Mouse (Mus musculus): Measurements from ENCODE around the gene Megf11. TPM values are rescaled to one million over a fixed set of nuclear protein-coding genes. Genes with fewer than 3 reads are reported as not detected.
"Not testable (repeated sequence)": the region's sequence is repeated elsewhere in the genome, so short reads cannot be mapped to it uniquely, and the experiment has no call there.

Megf11 gene
- polyA plus RNA-seq, 1 experiment: 0.67 TPM

- WGBS: 73% methylated on average over 10 of the region's 10 CpGs
- no peaks in the 10 kb centered on the region for H3K4me1 ChIP-seq (ENCODE audit: control insufficient read depth, insufficient read depth, low read length)
- no peak overlapping the region for H3K4me3 ChIP-seq (replicated peaks; ENCODE audit: extremely low read depth, low read depth, low read length)
- DNase-seq: no peak
- no peak for TF ChIP-seq POLR2A (IDR thresholded peaks at IDR 0.05; ENCODE audit: borderline replicate concordance, extremely low read depth, low read depth, low read length)
- no peak for TF ChIP-seq CTCF (IDR thresholded peaks at IDR 0.05; ENCODE audit: insufficient read depth, low read length)
These were observed 269.3 kb downstream of the Megf11 start for GRCm38 (mm10) chr9:64654723-64655122.

- WGBS: 88% methylated on average over 5 of the region's 5 CpGs
- H3K4me1 ChIP-seq (ENCODE audit: control insufficient read depth, insufficient read depth, low read length): no peaks in the 10 kb centered on the region
- no peak for DNase-seq
- TF ChIP-seq POLR2A (IDR thresholded peaks at IDR 0.05; ENCODE audit: borderline replicate concordance, extremely low read depth, low read depth, low read length) (no peak), CTCF (IDR thresholded peaks at IDR 0.05; ENCODE audit: insufficient read depth, low read length) (no peak)
- no peak overlapping the region for H3K4me3 ChIP-seq (replicated peaks; ENCODE audit: extremely low read depth, low read depth, low read length)
These were observed 271.2 kb downstream of the Megf11 start for GRCm38 (mm10) chr9:64656613-64657012.

GRCm38 (mm10) chr9:64660222-64660621, 274.8 kb downstream of the Megf11 start:
- TF ChIP-seq CTCF (IDR thresholded peaks at IDR 0.05; ENCODE audit: insufficient read depth, low read length) (no peak), POLR2A (IDR thresholded peaks at IDR 0.05; ENCODE audit: borderline replicate concordance, extremely low read depth, low read depth, low read length) (no peak)
- no peak overlapping the region for H3K4me3 ChIP-seq (replicated peaks; ENCODE audit: extremely low read depth, low read depth, low read length)
- no peaks in the 10 kb centered on the region for H3K4me1 ChIP-seq (ENCODE audit: control insufficient read depth, insufficient read depth, low read length)
- DNase-seq: no peak
- WGBS: 64% methylated on average over 7 of the region's 7 CpGs

GRCm38 (mm10) chr9:64664612-64665011, 279.2 kb downstream of the Megf11 start:
- 19% methylated on average over 1 of the region's 1 CpGs for WGBS
- DNase-seq: no peak
- TF ChIP-seq POLR2A (IDR thresholded peaks at IDR 0.05; ENCODE audit: borderline replicate concordance, extremely low read depth, low read depth, low read length) (no peak), CTCF (IDR thresholded peaks at IDR 0.05; ENCODE audit: insufficient read depth, low read length) (no peak)
- no peaks in the 10 kb centered on the region for H3K4me1 ChIP-seq (ENCODE audit: control insufficient read depth, insufficient read depth, low read length)
- H3K4me3 ChIP-seq (replicated peaks; ENCODE audit: extremely low read depth, low read depth, low read length): no peak overlapping the region

GRCm38 (mm10) chr9:64666549-64666948, 281.1 kb downstream of the Megf11 start:
- WGBS: 34% methylated on average over 4 of the region's 4 CpGs
- no peak for TF ChIP-seq POLR2A (IDR thresholded peaks at IDR 0.05; ENCODE audit: borderline replicate concordance, extremely low read depth, low read depth, low read length)
- no peak for TF ChIP-seq CTCF (IDR thresholded peaks at IDR 0.05; ENCODE audit: insufficient read depth, low read length)
- no peak for DNase-seq
- no peak overlapping the region for H3K4me3 ChIP-seq (replicated peaks; ENCODE audit: extremely low read depth, low read depth, low read length)
- no peaks in the 10 kb centered on the region for H3K4me1 ChIP-seq (ENCODE audit: control insufficient read depth, insufficient read depth, low read length)

GRCm38 (mm10) chr9:64667513-64667912, 282.1 kb downstream of the Megf11 start:
- 2% methylated on average over 5 of the region's 5 CpGs for WGBS
- no peak overlapping the region for H3K4me3 ChIP-seq (replicated peaks; ENCODE audit: extremely low read depth, low read depth, low read length)
- H3K4me1 ChIP-seq (ENCODE audit: control insufficient read depth, insufficient read depth, low read length): no peaks in the 10 kb centered on the region
- DNase-seq: no peak
- no peak for TF ChIP-seq CTCF (IDR thresholded peaks at IDR 0.05; ENCODE audit: insufficient read depth, low read length)

- WGBS: 54% methylated on average over 2 of the region's 2 CpGs
- no peak for DNase-seq
- TF ChIP-seq CTCF (IDR thresholded peaks at IDR 0.05; ENCODE audit: insufficient read depth, low read length) (no peak), POLR2A (IDR thresholded peaks at IDR 0.05; ENCODE audit: borderline replicate concordance, extremely low read depth, low read depth, low read length) (no peak)
- Histone ChIP-seq H3K4me1 (ENCODE audit: control insufficient read depth, insufficient read depth, low read length) (no peaks in the 10 kb centered on the region), H3K4me3 (replicated peaks; ENCODE audit: extremely low read depth, low read depth, low read length) (no peak overlapping the region)
These were observed 282.6 kb downstream of the Megf11 start for GRCm38 (mm10) chr9:64668001-64668400.

- not testable (repeated sequence) for DNase-seq; H3K4me3 ChIP-seq (replicated peaks; ENCODE audit: extremely low read depth, low read depth, low read length); H3K4me1 ChIP-seq (ENCODE audit: control insufficient read depth, insufficient read depth, low read length)
- WGBS: 34% methylated on average over 8 of the region's 11 CpGs
These were observed 286.2 kb downstream of the Megf11 start for GRCm38 (mm10) chr9:64671341-64672319.

- no peaks in the 10 kb centered on the region for H3K4me1 ChIP-seq (ENCODE audit: control insufficient read depth, insufficient read depth, low read length)
- TF ChIP-seq CTCF (IDR thresholded peaks at IDR 0.05; ENCODE audit: insufficient read depth, low read length): no peak
- DNase-seq: no peak
- WGBS: 64% methylated on average over 13 of the region's 13 CpGs
- no peak overlapping the region for H3K4me3 ChIP-seq (replicated peaks; ENCODE audit: extremely low read depth, low read depth, low read length)
These were observed 301.9 kb downstream of the Megf11 start for GRCm38 (mm10) chr9:64687122-64688014.
